Mouse (Mus musculus): ENCODE results near the gene Tmem230. TPM values are rescaled to one million over a fixed set of nuclear protein-coding genes. Genes with fewer than 3 reads are reported as not detected.
"Not testable (repeated sequence)": the region's sequence is repeated elsewhere in the genome, so short reads cannot be mapped to it uniquely, and the experiment has no call there.

The Tmem230 gene
- 14.8 and 15.0 TPM in 2 replicates for polyA plus RNA-seq (2015; fragmentation: Nextera tagmentation; extraction: Ambion mirVana)

DNA sequence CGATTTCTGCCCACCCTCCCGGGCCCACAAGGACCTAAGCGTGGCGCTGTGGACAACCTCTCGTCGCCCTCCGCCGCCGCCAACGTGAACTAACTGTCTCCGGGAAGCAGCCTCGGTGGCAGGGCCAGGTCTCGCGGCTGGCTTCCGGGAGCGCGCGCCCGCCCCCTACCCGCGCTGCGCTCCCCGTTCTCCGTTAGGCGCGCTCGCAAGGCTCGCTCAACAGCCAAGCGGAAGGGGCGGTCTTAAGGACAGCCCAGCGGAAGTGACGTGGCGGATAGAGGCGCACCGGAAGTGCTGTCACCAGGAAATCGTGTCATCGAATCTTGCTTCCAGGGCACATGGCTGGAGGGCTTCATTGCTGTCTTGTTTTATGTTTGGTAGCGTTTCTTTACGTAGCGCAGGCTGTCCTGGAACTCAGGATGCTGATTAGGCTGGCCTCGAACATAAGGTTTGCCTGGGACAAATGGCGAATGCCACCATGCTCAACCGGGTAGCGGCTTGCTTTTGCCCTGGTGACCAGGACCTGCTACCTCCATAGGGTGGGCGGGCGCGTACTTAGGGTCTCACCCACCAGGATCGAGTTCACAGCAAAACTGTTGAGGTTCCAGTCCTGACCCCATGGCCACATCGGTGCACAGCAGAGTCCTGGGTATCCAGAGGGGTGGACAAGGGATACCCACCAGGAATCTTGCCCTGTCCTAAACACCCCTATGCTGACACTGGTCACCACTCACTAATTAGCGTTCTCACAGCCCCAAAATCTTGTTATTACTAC is at the start of gene Tmem230:
Gene Tmem230 (minus strand): TSS at position 269 of the 775 bp plus-strand sequence.
- Histone ChIP-seq H3K4me3 (ENCODE audit: low read depth, low read length) (peak within 1 kb of the TSS; percentile 76), H3K4me1 (ENCODE audit: control insufficient read depth, low read depth, low read length) (peaks cover 34% of the 10 kb centered on the region), H3K9ac (ENCODE audit: low read depth, low read length) (peak within 1 kb of the TSS; percentile 72), H3K4me2 (ENCODE audit: low read depth, low read length) (peak within 1 kb of the TSS; percentile 91), H3K9me3 (replicated peaks; ENCODE audit: control insufficient read depth, low read length) (no peaks in the 10 kb centered on the region), H3K27me3 (ENCODE audit: control insufficient read depth, insufficient read depth, low read depth, low read length) (no peaks in the 10 kb centered on the region), H3K27ac (ENCODE audit: low read length) (peak within 1 kb of the TSS; percentile 81), H3K36me3 (ENCODE audit: control insufficient read depth, insufficient read depth) (peaks cover 55% of the 10 kb centered on the region)
- peak; percentile 85 for ATAC-seq (ENCODE audit: low read depth)
- WGBS (ENCODE audit: insufficient replicate concordance), result 5% methylated on average over 50 of the region's 50 CpGs

GRCm38 (mm10) chr2:132293694-132294450 is 46.3 kb upstream of the Tmem230 start:
- Histone ChIP-seq H3K9ac (ENCODE audit: low read depth, low read length) (no peak overlapping the region), H3K4me1 (ENCODE audit: control insufficient read depth, low read depth, low read length) (peaks cover 4% of the 10 kb centered on the region), H3K36me3 (ENCODE audit: control insufficient read depth, insufficient read depth) (peaks cover 5% of the 10 kb centered on the region; the same call in 1 of the 2 replicates), H3K27ac (ENCODE audit: low read length) (no peak overlapping the region), H3K9me3 (replicated peaks; ENCODE audit: control insufficient read depth, low read length) (no peaks in the 10 kb centered on the region), H3K4me3 (ENCODE audit: low read depth, low read length) (no peak overlapping the region), H3K27me3 (ENCODE audit: control insufficient read depth, insufficient read depth, low read depth, low read length) (no peaks in the 10 kb centered on the region), H3K4me2 (ENCODE audit: low read depth, low read length) (no peak overlapping the region)
- 50% methylated on average over 10 of the region's 10 CpGs for WGBS (ENCODE audit: insufficient replicate concordance)
- ATAC-seq (ENCODE audit: low read depth), result no peak

GRCm38 (mm10) chr2:132292083-132292482 is 44.5 kb upstream of the Tmem230 start:
- H3K4me2 ChIP-seq (ENCODE audit: low read depth, low read length), result no peak overlapping the region
- H3K36me3 ChIP-seq (ENCODE audit: control insufficient read depth, insufficient read depth), result no peaks in the 10 kb centered on the region
- H3K4me3 ChIP-seq (ENCODE audit: low read depth, low read length), result no peak overlapping the region
- ATAC-seq (ENCODE audit: low read depth), result peak; percentile 41
- H3K27ac ChIP-seq (ENCODE audit: low read length), result no peak overlapping the region
- no peaks in the 10 kb centered on the region for H3K9me3 ChIP-seq (replicated peaks; ENCODE audit: control insufficient read depth, low read length)
- H3K9ac ChIP-seq (ENCODE audit: low read depth, low read length), result no peak overlapping the region
- peaks cover 4% of the 10 kb centered on the region for H3K4me1 ChIP-seq (ENCODE audit: control insufficient read depth, low read depth, low read length)
- WGBS (ENCODE audit: insufficient replicate concordance), result 15% methylated on average over 4 of the region's 4 CpGs
- no peaks in the 10 kb centered on the region for H3K27me3 ChIP-seq (ENCODE audit: control insufficient read depth, insufficient read depth, low read depth, low read length)

DNA sequence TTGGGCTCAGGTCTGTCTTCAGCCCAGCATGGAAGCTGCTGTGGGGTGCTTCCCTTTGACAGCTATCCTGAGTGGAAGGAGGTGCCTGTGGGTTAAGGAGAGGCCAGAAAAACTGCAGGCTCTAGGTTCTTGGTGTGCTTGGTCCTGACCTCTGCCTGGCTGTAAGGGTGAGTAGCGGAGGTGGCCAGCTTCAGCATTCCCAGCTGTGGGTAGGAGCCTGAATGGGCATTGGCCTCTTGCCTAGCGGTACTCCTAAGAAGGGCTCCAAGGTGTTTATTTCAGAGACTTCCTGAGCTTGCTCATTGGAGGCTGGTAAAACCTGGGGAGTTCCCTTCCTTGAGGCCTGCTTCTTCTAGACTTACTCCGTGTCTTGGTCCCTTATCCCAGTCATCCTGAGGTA is 43.7 kb upstream of the Tmem230 start:
- no peak for ATAC-seq (ENCODE audit: low read depth)
- 69% methylated on average over 3 of the region's 3 CpGs for WGBS (ENCODE audit: insufficient replicate concordance)
- H3K27me3 ChIP-seq (ENCODE audit: control insufficient read depth, insufficient read depth, low read depth, low read length), result no peaks in the 10 kb centered on the region
- H3K4me3 ChIP-seq (ENCODE audit: low read depth, low read length), result no peak overlapping the region
- H3K9me3 ChIP-seq (replicated peaks; ENCODE audit: control insufficient read depth, low read length), result no peaks in the 10 kb centered on the region
- H3K4me1 ChIP-seq (ENCODE audit: control insufficient read depth, low read depth, low read length), result peaks cover 4% of the 10 kb centered on the region
- H3K9ac ChIP-seq (ENCODE audit: low read depth, low read length), result no peak overlapping the region
- no peak overlapping the region for H3K4me2 ChIP-seq (ENCODE audit: low read depth, low read length)
- H3K36me3 ChIP-seq (ENCODE audit: control insufficient read depth, insufficient read depth), result no peaks in the 10 kb centered on the region
- H3K27ac ChIP-seq (ENCODE audit: low read length), result no peak overlapping the region

GRCm38 (mm10) chr2:132290808-132291207 is 43.2 kb upstream of the Tmem230 start:
- ATAC-seq (ENCODE audit: low read depth), result no peak
- Histone ChIP-seq H3K27ac (ENCODE audit: low read length) (no peak overlapping the region), H3K4me2 (ENCODE audit: low read depth, low read length) (no peak overlapping the region), H3K4me3 (ENCODE audit: low read depth, low read length) (no peak overlapping the region), H3K4me1 (ENCODE audit: control insufficient read depth, low read depth, low read length) (peaks cover 4% of the 10 kb centered on the region), H3K9ac (ENCODE audit: low read depth, low read length) (no peak overlapping the region), H3K36me3 (ENCODE audit: control insufficient read depth, insufficient read depth) (no peaks in the 10 kb centered on the region), H3K27me3 (ENCODE audit: control insufficient read depth, insufficient read depth, low read depth, low read length) (no peaks in the 10 kb centered on the region), H3K9me3 (replicated peaks; ENCODE audit: control insufficient read depth, low read length) (no peaks in the 10 kb centered on the region)
- 67% methylated on average over 6 of the region's 6 CpGs for WGBS (ENCODE audit: insufficient replicate concordance)

DNA sequence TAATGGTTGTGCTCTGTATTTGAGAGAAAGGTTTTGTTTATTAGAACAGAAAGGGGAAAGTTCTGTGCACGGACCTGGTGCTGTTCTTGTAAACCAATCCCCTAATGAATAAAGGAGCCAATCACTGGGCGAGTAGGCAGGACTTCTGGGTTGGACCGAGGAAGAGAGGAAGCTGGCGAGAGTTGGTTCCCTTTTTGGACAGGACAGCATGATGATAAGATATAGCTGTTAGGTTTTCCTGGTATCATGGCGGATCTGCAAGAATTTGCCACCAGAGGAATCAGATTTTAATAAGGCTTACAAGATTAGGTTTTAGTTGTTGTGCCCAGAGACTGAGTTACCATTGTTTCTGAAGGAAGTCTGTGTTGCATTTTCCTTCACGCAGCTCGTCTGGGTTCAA is 41.6 kb upstream of the Tmem230 start:
- H3K9me3 ChIP-seq (replicated peaks; ENCODE audit: control insufficient read depth, low read length); H3K4me2 ChIP-seq (ENCODE audit: low read depth, low read length); H3K4me3 ChIP-seq (ENCODE audit: low read depth, low read length); ATAC-seq (ENCODE audit: low read depth); H3K9ac ChIP-seq (ENCODE audit: low read depth, low read length); H3K27ac ChIP-seq (ENCODE audit: low read length); H3K4me1 ChIP-seq (ENCODE audit: control insufficient read depth, low read depth, low read length); H3K27me3 ChIP-seq (ENCODE audit: control insufficient read depth, insufficient read depth, low read depth, low read length); H3K36me3 ChIP-seq (ENCODE audit: control insufficient read depth, insufficient read depth): not testable (repeated sequence)
- WGBS (ENCODE audit: insufficient replicate concordance), result 22% methylated on average over 5 of the region's 7 CpGs

GRCm38 (mm10) chr2:132286376-132287076 is 38.9 kb upstream of the Tmem230 start:
- Histone ChIP-seq H3K4me1 (ENCODE audit: control insufficient read depth, low read depth, low read length) (peaks cover 23% of the 10 kb centered on the region), H3K36me3 (ENCODE audit: control insufficient read depth, insufficient read depth) (no peaks in the 10 kb centered on the region), H3K9ac (ENCODE audit: low read depth, low read length) (no peak overlapping the region), H3K4me3 (ENCODE audit: low read depth, low read length) (no peak overlapping the region), H3K9me3 (replicated peaks; ENCODE audit: control insufficient read depth, low read length) (no peaks in the 10 kb centered on the region), H3K27ac (ENCODE audit: low read length) (no peak overlapping the region), H3K27me3 (ENCODE audit: control insufficient read depth, insufficient read depth, low read depth, low read length) (no peaks in the 10 kb centered on the region), H3K4me2 (ENCODE audit: low read depth, low read length) (no peak overlapping the region)
- ATAC-seq (ENCODE audit: low read depth), result no peak
- WGBS (ENCODE audit: insufficient replicate concordance), result 74% methylated on average over 9 of the region's 9 CpGs

GRCm38 (mm10) chr2:132285722-132286121 is 38.1 kb upstream of the Tmem230 start:
- H3K4me1 ChIP-seq (ENCODE audit: control insufficient read depth, low read depth, low read length), result peaks cover 24% of the 10 kb centered on the region
- H3K4me3 ChIP-seq (ENCODE audit: low read depth, low read length); H3K36me3 ChIP-seq (ENCODE audit: control insufficient read depth, insufficient read depth); H3K9ac ChIP-seq (ENCODE audit: low read depth, low read length); H3K9me3 ChIP-seq (replicated peaks; ENCODE audit: control insufficient read depth, low read length); H3K27me3 ChIP-seq (ENCODE audit: control insufficient read depth, insufficient read depth, low read depth, low read length); H3K27ac ChIP-seq (ENCODE audit: low read length); ATAC-seq (ENCODE audit: low read depth); H3K4me2 ChIP-seq (ENCODE audit: low read depth, low read length): not testable (repeated sequence)
- WGBS (ENCODE audit: insufficient replicate concordance), result 45% methylated on average over 5 of the region's 5 CpGs
